Mouse (Mus musculus) kidney, adult 8-10 months (tissue): ENCODE measurements around the gene Poln.

ENCODE experiments used
- DNase-seq, 2 experiments: peaks; one replicate each; pipeline ENCODE4 v3.0.0; 2022

Poln gene

DNA sequence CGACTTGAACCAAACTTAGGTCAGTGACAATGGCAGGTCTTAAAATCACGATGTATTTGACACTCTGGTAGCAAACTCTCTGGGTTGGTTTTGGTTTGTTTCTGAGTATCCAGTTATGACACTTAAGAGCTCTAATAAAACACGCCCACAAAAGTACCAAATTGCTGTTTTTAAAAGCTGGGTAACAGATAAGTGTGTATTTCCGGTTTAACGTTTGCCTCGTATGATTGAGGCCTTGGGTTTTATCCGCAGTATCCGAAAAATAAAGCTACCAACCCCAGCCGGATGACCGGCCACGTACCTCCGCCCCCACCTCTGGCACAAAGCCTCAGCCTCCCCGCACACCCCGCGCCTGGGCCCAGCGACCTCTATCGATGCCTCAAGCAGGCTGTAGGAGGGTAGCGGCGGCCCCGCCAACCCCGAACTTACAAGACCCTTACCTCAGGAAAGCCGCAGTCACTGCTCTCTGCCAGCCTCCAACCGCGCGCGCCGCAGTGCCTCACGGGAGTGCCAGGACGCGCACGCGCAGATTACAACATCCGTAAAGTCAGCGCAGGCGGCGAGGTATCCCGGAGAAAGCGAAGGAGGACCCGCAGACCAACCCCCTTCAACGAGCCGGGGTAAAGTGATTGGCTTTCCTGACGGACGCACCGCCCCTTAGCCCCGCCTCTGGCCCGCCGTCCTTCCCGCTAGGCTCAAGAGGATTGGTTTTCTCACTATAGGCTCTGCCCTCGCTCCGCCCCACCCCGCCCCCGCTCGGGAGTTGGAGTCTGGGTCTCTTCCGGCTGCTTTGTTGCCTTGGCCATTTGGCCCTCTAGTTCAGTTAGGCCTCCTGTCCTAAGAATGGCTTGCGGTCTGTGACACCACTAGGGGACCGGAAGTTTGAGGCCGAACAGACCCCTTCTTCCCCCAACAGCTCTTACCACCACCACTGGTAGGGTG, at the start of gene Poln, which contains the start of gene Haus3:
Poln (minus strand) TSS at position 499 of the 942 bp plus-strand sequence.
Haus3 (minus strand) TSS at position 578 of the 942 bp plus-strand sequence.
- peak; percentile 98 to 99 for DNase-seq

DNA sequence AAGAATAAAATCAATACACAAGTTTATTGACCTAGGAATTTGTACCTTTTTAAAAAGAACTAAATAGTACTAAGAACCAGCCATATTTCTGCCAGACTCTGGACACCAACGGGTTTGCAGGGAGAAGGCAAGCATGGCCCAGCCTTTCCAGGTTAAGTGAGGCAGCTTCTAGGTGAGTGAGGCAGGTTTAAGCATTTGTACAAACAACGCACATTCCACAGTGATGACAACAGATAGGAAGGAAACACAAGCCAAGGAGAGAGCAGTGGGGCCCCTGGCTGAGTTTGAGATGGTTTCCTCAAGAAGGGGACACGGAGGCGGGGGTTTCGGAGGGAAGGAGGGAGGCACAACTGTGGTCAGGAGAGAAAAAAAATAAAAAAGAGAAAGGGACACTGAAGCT, 49.4 kb upstream of the Poln start:
- DNase-seq: no peak

DNA sequence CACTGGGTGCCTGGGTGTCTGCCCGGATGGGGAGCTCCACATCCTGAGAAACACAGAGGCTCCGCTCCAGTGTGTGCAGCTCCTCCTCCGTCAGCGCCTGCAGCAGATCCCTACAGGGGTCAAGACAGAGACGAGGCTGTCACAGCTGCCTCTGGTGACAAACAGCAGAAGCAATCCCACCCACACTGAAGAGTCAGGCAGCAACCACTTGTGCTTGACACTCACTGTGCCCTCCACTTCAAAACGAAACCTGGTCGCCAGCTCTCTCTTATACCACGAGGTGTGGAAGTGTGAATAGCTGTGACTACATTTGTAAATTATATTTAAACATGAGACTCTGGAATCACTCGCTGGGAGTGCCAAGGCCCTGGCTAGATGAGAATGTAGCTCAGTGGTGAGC, 48.5 kb upstream of the Poln start:
- DNase-seq: no peak

DNA sequence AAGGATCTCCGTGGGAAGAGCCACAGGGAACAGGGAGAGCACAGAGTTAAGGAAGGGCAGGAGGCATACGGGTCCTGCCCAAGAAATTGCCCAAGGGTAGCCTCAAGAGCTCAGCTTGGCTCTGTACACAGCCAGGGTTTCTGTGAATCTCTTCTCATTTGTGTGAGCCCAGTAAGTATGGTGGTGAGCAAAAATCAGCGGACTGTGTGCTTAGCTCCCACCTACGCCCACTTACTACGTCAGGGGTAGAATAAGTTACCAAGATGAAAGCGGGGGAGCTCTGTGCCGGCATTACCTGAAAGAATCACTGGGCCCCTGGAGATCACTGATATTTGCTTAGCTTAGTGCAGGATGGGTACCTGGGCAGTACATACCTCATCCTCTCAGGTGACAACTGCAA, 46.8 kb upstream of the Poln start:
- DNase-seq: no peak

DNA sequence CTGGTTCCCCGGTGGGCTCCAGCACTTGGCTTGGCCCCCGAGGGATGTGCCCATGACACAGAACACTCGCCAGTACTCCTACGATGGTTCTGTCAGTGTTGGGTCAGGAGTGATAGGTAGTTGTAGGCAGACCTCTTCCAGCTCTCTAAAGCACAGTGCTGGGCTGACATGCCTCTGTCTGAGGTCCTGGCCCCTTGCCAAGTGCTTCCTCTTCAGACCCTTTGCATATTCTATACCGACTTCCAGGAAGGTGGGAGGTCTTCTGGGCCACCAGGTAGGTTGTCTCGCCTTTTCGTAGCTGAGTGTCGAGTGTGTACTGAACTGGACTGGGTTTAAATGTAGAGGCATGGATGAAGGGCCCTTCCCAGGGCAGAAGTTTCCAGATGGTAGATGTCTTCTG, 44.4 kb upstream of the Poln start:
- DNase-seq: no peak

DNA sequence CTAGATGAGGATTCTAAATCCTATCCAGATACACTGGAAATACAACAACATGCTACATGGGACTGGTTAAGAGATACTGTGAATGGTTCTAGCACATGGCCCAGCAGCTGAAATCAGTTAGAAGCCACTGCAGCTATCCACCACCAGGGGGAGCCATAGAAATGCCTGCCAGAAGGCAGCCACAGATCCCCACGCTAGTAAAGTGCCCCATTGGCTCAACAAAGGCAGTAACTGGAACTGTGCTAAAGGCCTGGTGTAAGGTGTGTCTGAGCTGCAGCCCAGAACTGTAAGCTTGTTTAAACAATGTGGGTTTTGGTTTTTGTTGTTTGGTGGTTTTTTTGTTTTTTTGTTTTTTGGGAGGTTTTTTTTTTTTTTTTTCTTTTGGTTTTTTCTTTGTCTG, 41.0 kb upstream of the Poln start:
- peak in 1 of 2 experiments; percentile 73 for DNase-seq

DNA sequence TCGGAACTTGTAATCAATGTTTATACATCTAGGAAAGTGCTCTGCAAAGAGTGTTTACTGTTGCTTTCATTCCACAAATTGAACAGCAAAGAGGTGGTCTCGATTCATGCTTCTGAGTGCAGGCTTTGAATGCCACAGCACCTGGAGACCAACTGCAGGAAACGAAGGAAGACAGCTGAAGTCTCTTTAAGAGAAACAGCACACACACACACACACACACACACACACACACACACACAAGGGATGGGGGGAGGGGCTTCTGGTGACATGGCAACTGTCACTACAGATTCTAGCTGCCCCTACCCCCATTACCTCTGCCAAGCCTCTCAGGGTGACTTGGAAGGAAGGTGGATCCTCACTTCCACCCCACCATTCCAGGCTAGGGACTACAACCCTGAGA, 38.3 kb upstream of the Poln start:
- no peak for DNase-seq

DNA sequence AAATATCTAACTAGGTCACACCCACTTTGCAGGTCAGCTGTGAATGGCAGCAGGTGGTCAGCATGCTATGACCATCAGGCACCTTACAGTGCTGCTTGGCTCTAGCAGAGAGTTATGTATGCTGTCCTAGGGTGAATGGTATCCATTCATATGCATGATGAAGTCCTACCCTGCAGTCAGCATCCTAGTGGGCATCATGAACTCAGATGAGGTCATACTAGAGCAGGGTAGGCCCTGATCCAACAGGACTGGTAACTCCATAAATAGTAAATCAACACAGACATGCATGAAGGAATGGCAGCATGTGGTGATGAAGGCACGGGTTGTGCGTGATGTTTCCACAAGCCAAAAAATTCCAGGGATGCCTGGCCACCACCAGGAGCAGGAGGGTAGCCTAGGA, 36.5 kb upstream of the Poln start:
- DNase-seq: no peak

DNA sequence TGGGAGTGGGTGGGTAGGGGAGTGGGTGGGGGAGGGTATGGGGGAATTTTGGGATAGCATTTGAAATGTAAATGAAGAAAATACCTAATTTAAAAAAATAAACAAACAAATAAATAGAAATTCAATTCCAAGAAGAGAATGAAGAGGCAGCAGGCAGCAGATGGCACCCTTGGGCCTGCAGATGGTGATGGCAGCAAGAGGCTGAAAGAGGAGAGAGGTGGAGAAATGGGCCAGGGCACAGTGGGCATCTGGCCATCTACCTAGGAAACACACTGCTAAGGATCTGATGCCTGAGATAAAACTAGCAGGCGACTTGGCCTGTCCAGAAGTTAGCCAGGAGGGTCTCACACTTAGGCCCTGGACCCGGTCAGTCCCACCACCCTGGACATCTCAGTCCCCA, 35.7 kb upstream of the Poln start:
- DNase-seq: no peak

DNA sequence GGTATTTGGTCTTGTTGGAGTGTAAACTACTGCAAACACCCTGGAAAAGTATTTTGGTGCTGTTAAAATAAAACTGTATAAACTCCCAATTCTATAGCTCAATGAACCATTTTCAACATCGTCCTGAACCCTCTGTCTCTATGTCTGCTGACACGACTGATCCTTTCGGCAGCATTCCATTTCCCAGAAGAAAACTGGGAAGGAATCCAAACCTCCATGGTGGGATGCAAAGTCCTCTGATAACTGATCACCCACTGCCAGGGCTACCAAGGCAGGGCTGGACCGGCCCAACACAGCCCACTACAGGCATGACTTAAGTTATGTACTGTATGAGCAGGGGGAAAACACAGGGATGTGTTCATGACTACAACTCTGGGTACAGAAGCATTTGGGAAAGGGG, 32.8 kb upstream of the Poln start:
- DNase-seq: no peak

DNA sequence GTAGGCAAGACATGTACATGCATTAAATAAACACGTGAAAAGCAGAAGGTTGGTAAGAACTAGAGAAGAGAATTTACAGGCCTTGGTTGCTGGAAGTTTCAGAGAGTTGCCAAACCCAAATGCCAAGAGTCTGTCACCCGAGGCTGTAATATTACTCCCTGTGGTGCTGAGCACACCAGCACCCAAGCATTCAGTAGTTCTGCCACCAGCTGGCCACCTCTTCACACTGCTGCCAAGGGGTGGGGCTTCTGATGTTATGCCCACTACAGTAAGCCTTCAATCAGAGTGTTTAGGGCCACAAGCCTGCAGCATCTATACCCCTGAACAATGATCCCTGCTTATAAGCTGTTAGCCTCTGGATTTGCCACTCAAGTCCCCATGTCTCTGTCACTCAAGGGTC, 32.1 kb upstream of the Poln start:
- peak in 1 of 2 experiments; percentile 38 for DNase-seq

DNA sequence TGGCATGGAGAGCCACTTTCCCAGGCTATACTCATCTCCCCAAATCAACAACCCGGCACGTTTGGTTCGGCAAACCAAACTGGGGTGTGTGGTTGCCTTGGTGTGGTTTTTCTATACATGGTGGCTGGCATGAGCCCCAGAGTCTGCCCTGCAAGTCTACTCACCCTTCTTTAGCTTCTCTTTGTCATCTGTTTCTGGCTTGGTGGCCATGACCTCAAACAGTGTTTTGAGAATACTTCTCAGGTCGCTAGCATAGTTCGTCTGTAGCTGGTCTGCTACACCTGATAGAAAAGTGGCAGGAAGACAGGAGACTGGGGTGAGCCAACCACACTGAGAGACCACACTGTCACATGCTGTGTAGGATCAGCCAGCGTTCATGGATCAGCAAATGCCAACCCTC, 29.4 kb upstream of the Poln start:
- no peak for DNase-seq

DNA sequence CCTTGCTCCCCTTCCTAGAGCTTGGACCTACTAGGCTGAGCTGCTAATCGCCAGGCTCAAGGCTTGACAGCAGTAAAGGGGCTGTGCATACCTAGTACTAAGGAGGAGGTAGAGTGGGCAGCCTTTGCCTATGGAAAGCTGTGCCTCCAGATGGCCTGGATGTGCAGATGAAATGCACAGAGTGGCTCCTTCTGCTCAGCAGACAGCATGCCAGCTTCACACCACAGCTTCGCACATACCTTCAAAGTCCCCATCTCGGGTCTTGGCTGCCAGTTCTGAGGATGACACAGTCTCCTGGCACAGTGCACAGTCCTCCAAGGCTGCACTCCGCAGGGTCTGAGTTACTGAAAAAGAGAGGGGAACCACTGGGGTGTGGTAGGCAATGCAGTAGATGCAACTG, 28.0 kb upstream of the Poln start:
- DNase-seq: no peak

DNA sequence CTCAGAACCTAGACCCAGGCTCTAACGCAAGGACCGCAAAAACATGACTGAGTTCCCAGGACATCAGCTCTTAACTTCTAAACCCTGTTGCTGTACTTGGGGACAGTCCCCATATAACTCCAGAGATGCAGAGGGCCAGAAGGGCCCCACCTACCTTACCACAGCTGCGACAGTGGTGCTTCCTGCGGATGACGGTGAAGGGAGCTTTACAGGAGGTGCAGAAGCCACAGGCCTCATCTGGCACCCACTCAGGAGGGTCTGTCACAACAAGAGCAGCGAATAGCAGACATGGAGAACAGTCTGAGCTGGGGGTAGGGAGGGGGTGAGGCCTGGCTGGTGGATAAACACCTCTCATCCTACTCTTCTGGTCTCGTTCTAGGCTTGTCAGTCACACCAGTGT, 27.2 kb upstream of the Poln start:
- no peak for DNase-seq

DNA sequence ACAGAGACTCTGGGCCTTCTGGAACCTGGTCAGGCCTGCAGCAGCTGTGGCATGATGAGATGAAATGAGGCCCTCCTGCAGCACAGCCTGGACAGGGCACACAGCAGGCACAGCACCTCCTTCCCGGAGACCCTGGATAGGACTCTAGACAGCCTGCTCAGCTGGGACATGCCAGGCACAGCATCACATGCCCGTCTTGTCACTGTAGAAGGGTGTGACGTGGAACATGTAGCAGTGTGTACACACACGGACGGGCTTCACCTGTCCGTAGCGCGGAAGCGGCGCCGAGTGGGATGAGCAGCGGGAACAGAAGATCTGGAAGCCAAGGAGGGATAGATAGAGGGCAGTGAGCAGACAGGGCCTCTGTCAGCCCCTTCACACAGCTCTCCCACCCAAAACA, 26.5 kb upstream of the Poln start:
- DNase-seq: no peak

DNA sequence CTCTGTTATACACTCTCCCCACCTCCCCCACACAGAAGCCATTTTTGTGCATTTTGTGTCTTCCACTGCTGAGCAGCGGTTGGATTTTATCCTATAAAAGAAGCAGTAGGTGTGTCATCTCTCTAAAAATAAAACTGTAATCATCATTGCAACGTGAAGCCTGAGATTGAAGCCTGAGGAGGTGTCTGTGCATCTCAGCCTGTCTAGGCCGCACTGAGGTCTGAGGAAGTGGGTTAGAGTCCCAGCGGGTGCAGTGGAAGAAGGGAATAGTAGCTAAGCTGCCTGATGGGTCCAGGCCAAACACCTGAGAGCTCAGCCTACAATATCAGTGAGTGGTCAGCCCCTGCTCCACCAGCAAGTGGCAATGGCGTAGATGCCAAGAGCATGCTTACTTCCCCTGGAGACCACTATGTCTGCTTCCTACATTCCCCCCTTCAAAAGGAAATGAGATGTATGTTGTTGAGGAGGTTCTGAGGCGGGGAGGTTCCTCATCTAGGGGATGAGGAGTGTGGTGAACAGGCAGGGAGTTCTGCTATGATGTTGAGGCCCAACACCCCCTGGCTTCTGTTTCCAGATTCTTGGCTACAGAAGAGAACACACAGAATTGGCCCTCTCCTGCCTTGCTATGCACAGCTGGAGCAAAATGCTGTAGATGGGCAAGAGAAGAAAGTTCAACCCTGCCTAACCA, 25.9 kb upstream of the Poln start:
- no peak for DNase-seq

DNA sequence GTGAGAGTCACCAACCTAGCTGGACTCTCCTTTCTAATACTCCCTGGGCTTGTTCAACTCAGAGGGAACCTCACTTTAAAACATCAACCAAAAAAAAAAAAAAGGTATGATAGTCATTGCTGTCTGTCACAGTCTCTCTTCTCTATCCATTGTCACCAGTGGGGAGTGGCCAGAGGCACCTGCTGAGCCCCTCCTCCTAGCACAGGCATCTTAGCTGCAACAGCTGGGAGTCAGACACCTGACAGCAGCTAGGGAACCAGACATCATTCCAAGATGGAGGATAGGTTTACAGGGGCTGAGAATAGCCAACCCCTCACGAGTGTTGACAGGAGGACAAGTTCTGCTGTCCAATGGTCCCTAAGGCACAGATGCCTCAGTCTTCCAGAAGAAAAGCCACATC, 25.2 kb upstream of the Poln start:
- no peak for DNase-seq

DNA sequence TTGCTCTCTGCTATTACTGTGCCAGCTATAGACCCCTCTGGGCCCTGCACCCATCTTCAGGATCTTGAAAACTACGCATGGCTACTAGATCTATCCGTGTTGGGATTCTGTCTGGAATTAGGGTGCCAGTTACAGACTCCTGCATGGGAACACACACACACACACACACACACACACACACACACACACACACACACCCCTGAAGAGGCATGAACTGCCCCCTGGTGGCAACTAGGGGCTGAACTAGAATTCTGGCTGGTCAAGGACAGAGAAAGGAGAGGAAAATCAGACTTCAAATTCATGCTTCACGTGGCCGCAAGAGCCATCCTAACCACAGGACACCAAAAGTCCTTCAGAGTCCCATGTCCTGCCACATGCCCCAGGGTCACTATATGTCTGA, 22.6 kb upstream of the Poln start:
- peak in 1 of 2 experiments; percentile 38 for DNase-seq

DNA sequence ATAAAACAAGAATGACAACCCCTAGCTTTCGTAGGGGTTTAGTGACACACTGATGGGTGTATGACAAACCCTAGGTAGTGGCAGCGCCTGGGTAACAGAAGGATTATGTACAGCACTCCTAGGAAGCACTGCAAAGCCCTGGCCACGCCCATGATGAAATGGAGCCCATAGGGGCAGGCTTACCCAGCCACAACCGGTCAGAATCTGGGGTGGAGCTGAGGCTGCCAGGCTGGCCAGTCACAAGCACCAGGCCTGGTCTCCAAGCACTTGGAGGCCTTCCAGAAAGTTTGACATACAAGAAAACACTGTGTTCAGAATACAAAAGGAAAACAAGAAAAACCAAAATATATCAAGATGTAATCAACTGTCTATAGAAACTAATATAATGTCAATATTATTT, 21.8 kb upstream of the Poln start:
- DNase-seq: peak; percentile 68 to 81

DNA sequence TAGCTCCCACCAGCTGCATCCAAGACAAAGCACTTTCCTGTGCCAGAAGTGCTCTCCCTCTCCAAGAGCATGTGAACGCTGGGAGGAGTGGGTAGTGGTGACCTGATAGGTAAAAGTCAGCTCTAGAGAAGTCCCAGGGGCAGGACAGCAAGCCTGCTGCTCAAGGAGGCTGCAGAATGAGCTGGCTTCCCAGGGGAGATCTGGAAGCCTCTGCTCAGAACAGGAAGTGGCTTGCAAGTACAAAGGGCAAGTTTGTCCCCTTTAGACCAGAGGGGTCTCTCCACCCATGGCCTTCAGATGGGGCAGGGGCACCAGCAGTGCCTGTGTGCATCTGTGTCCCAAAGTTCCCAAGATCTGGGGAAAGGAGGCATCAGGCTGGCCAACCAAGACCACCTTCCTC, 20.3 kb upstream of the Poln start:
- no peak for DNase-seq

DNA sequence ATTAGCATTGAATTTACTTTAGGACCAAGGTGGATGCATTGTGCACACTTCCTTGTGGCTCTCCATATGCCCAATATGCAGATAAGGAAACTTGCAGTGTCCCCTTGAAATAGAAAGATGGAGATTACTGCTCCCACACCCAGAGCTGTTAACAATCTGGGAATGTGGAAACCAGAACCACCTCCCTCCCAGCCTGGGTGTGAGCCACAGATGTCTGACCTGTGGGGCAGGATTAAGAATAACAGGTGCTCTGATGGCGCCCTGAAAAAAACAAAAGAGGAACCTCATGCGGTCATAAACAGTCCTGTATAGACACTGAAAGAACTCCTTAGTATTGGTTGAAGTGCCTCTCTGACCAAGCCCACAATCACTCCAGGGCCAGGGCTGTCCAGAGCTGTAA, 19.6 kb upstream of the Poln start:
- DNase-seq: no peak

DNA sequence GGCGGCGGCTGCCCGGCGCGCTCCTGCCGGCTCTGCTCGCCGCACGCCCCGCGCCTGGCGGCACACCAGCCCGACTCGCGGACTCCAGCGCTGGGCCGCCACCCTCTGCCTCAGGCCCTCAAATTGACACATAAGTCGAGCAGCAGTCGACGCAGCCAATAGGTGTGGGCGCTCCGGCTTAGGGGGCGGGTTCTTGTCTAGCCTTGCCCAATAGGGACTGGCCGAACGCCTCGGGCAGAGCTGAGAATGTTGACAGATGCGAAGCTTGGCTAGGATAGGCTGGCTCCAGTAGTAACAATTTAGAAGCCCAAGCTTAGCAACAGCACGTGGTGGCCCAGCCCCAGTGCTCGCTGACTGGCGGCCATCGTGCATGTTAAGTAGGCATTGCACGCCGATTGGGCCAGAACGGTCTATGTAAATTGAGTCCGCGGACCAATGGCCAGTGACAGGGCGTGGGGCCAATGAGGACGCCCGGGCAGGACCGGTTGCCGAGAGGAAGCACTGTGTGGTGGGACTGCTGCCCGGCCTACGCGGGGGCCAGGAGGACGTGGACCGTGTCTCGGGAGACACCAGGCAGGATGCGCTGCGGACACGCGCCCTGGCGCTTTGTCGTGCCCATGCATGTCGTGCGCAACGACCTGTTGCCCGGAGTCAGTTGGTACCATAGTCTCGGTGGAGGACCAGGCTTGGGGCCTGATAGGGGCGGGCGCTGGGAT, 18.5 kb upstream of the Poln start, which contains the start of gene Mxd4:
Mxd4 (minus strand) TSS at position 120 of the 716 bp plus-strand sequence.
- DNase-seq: peak; percentile 99 to 100

DNA sequence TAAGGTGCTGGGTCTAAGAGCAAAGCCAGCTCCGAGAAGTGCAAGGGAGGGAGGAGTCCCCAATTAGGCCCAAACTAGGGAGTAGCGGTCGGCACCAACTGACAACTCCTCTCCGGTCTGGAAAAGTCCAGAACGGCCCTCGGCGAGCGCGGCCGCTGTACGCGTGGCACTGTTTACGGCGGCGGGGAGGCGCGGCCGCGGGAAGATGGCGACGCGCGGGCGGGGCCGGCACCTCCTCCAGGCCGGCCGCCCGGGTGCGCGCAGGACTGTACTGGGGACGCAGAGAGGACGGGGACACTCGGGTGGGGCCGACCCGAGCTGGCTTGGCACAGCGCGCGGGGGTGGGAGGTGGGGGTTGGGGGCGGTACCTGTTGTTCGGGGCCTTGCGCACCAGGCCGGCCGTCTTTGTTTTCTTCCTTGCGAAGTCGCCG, 17.7 kb upstream of the Poln start:
- DNase-seq: peak in 1 of 2 experiments; percentile 58
